Mouse (Mus musculus) cerebellum, postnatal 25 days (tissue): ENCODE measurements at regions not wholly inside any gene's neighbourhood (a gene's known extent, or its start where the extent isn't known, plus 50 kb on each side); places are given as distances from the start of the nearest gene placed in this dataset.
"Not testable (repeated sequence)": the region's sequence is repeated elsewhere in the genome, so short reads cannot be mapped to it uniquely, and the experiment has no call there.

Experiments used
- DNase-seq, 2 experiments: peaks; one replicate each; pipeline ENCODE4 v3.0.0; 2021; ENCODE audit warnings: mixed read lengths in 2 of 2

- no peak for DNase-seq
Measured at GRCm38 (mm10) chr12:39715120-39715519, 322.7 kb downstream of the Arl4a start.

GRCm38 (mm10) chr12:39714169-39714794, 323.5 kb downstream of the Arl4a start:
- no peak for DNase-seq

- DNase-seq = no peak
Measured at GRCm38 (mm10) chr12:39711807-39712206, 326.0 kb downstream of the Arl4a start.

- DNase-seq = no peak
Measured at GRCm38 (mm10) chr12:39709850-39710249, 328.0 kb downstream of the Arl4a start.

- DNase-seq = no peak
Measured at GRCm38 (mm10) chr12:39697182-39697581, 340.6 kb downstream of the Arl4a start.

- DNase-seq = no peak
Measured at GRCm38 (mm10) chr12:39695322-39695721, 342.5 kb downstream of the Arl4a start.

- no peak for DNase-seq
Measured at GRCm38 (mm10) chr12:39692043-39692442, 345.8 kb downstream of the Arl4a start.

GRCm38 (mm10) chr12:39685399-39685798, 352.4 kb downstream of the Arl4a start:
- DNase-seq = no peak

- DNase-seq = no peak
Measured at GRCm38 (mm10) chr12:39682121-39682520, 355.7 kb downstream of the Arl4a start.

- DNase-seq = no peak
Measured at GRCm38 (mm10) chr12:39675608-39676007, 362.2 kb downstream of the Arl4a start.

- no peak for DNase-seq
Measured at GRCm38 (mm10) chr12:39667701-39668100, 370.1 kb downstream of the Arl4a start.

- DNase-seq = peak; percentile 13 to 62
Measured at GRCm38 (mm10) chr12:39665448-39665847, 372.4 kb downstream of the Arl4a start.

- no peak for DNase-seq
Measured at GRCm38 (mm10) chr12:39660420-39660819, 377.4 kb downstream of the Arl4a start.

GRCm38 (mm10) chr12:39656606-39657005, 381.2 kb downstream of the Arl4a start:
- DNase-seq = no peak

GRCm38 (mm10) chr12:39648952-39649351, 388.9 kb downstream of the Arl4a start:
- DNase-seq = no peak

- DNase-seq = no peak
Measured at GRCm38 (mm10) chr12:39646556-39646955, 391.3 kb downstream of the Arl4a start.

- no peak for DNase-seq
Measured at GRCm38 (mm10) chr12:39645581-39645980, 392.2 kb downstream of the Arl4a start.

- no peak for DNase-seq
Measured at GRCm38 (mm10) chr12:39639246-39639645, 398.6 kb downstream of the Arl4a start.

GRCm38 (mm10) chr12:39634337-39634736, 403.5 kb downstream of the Arl4a start:
- no peak for DNase-seq

GRCm38 (mm10) chr12:39621266-39621665, 416.6 kb downstream of the Arl4a start:
- no peak for DNase-seq

GRCm38 (mm10) chr12:39605289-39605688, 432.5 kb downstream of the Arl4a start:
- DNase-seq = no peak

- DNase-seq = no peak
Measured at GRCm38 (mm10) chr12:39604723-39605122, 433.1 kb downstream of the Arl4a start.

GRCm38 (mm10) chr12:39594726-39595125, 443.1 kb downstream of the Arl4a start:
- DNase-seq = no peak

GRCm38 (mm10) chr12:39593781-39594180, 444.0 kb downstream of the Arl4a start:
- DNase-seq = not testable (repeated sequence)

- no peak for DNase-seq
Measured at GRCm38 (mm10) chr12:39587204-39587909, 450.5 kb downstream of the Arl4a start.
